Mouse (Mus musculus): ENCODE results near the gene Gm36245.
A peak's percentile ranks its signal among the peaks of the same experiment; 100 is the strongest.
"Not testable (repeated sequence)": the region's sequence is repeated elsewhere in the genome, so short reads cannot be mapped to it uniquely, and the experiment has no call there.

Gm36245 gene

DNA sequence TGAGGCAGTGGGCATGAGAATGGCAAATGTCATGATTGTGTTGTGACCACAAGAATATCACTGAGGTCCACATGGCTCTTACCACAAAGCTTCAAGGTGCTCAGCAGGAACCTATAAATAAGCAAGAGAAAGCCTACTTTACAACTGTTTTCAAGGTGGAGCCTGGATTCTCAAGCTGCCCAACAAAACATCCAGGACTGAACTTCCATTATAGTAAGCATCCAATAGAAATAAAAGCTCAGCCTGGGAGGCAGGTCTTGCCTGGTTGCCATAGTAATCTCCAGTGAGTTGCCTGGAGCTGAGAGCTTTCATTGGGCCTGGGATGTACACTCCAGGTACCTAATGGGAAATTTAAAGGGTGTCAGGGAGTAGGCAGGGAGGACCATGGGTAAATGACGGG is at the start of gene Gm36245:
Gene Gm36245 (plus strand): TSS at position 301 of the 400 bp plus-strand sequence.
- no peak for DNase-seq

GRCm38 (mm10) chr15:77561792-77562191 is 37.3 kb upstream of the Gm36245 start, which contains the start of gene 1700025B11Rik:
1700025B11Rik (minus strand) TSS chr15:77561892.
- DNase-seq: no peak

DNA sequence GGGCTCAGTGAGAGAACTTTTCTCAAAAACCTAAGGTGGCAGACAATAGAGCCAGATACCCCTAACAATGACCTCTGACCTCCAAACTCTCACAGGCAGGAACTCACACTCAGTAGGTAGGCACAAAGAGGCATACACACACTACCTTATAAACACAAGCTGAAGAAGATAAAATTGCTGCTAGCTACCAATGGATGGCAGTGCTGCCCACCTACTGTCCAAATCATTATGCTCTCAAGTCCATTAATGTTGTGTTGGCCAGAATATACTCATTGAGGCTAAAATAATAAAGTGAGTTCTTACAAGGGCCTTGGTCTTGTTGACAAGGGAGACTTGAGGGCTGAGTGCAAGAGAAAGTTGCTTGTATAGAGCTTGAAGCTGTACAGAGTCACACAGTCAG is 35.8 kb upstream of the Gm36245 start:
- DNase-seq: no peak

GRCm38 (mm10) chr15:77578801-77579200 is 20.3 kb upstream of the Gm36245 start:
- DNase-seq: no peak

GRCm38 (mm10) chr15:77579311-77579710 is 19.7 kb upstream of the Gm36245 start:
- DNase-seq: no peak

- DNase-seq: peak; percentile 7
These were observed 17.4 kb upstream of the Gm36245 start for GRCm38 (mm10) chr15:77581681-77582080.

GRCm38 (mm10) chr15:77587026-77587425 is 12.0 kb upstream of the Gm36245 start:
- no peak for DNase-seq

GRCm38 (mm10) chr15:77588981-77589380 is 10.1 kb upstream of the Gm36245 start:
- no peak for DNase-seq

- DNase-seq: no peak
These were observed 8.2 kb upstream of the Gm36245 start for GRCm38 (mm10) chr15:77590881-77591280.

DNA sequence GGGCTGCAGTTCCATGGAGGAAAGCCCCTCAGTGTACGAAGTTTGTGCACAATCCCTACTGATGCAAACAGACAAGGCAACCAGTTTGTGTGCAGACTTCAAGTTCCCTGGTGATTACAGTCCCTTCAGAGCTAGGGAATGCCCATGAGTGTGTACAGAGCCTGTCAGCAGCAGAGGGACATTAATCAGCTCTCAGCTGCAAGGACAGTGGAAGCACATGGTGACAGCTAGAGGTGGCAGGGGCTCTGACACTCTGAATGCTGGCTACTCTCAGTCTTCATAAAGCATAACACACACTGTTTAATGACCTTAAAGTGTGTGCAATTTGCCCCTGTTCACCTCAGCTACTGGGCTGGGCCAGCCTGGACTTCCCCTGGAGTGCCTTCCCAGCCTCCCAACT is 5.5 kb upstream of the Gm36245 start:
- DNase-seq: no peak

DNA sequence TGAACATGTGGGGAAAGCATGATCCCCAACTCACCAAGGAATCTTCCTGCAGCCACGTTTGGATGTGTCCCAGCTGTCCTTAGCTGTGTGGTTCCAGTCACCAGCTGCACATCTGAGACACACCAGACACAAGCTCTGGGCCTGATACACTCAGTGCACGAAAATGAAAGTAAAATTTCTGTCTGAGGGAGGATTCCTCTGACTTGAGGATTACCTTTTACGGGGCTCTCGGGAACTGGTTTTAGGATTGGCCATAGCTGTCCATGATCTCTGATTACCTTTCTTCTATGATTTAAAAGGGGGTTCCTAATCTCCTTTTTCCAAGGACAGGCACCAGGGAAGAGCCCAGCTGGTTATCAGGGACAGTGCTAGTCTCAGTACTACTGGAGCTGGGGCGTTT is 3.1 kb upstream of the Gm36245 start, which contains the start of gene Apol10b:
Gene Apol10b (minus strand): TSS at position 165 of the 400 bp plus-strand sequence.
- no peak for DNase-seq

GRCm38 (mm10) chr15:77598429-77598828 is 629 bp upstream of the Gm36245 start:
- DNase-seq: no peak

DNA sequence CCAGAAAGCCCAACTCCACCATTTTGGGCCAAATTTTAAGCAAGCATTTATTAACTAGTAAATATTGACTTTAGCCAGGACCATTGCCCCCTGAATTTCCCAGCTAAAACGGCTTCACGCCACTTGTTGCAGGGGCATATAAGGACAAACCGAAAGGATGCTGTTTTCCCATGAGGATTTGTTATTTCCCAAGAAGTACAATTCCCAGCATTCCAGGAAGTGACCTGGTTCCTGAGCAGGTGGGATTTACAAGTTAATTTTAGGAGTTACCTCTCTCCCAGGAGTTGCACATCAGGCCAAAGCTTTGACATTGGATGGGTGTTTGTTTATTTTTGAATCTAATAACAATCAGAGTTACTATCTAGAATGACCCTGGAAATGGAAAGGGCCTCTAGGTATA is 7.0 kb downstream of the Gm36245 start:
- no peak for DNase-seq

- DNase-seq: no peak
These were observed 25.7 kb downstream of the Gm36245 start for GRCm38 (mm10) chr15:77624710-77625109.

GRCm38 (mm10) chr15:77626471-77626870 is 27.4 kb downstream of the Gm36245 start:
- not testable (repeated sequence) for DNase-seq

- DNase-seq: not testable (repeated sequence)
These were observed 29.6 kb downstream of the Gm36245 start for GRCm38 (mm10) chr15:77628647-77629046.

- DNase-seq: not testable (repeated sequence)
These were observed 30.8 kb downstream of the Gm36245 start for GRCm38 (mm10) chr15:77629822-77630221.

GRCm38 (mm10) chr15:77643176-77643575 is 44.1 kb downstream of the Gm36245 start, which contains the start of gene Apol11b:
Apol11b (minus strand) TSS chr15:77643286.
- DNase-seq: not testable (repeated sequence)

DNA sequence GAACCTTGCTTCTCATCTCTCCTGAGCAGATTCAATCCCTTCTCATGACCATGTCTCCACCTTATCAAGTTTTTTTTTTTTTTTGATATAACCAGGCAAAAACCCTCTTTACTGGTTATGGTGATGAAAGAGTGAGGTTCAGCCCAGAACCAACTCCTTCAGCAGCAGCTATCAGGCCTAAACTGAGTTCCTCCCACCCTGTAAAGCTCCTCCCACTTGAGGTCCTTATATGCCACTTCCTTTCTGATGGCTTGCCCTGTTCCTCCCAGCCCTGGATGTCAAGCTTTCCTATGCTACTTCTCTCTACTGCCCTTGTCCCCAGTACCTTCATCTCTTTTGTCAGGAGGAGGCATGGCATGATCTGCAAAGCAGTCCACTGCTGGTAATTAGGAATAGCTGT is 52.1 kb downstream of the Gm36245 start:
- not testable (repeated sequence) for DNase-seq

Data from right cerebral cortex, adult 18-20 months (tissue).